Mouse (Mus musculus): ENCODE results near the gene Zfp398.

- TF ChIP-seq CTCF (IDR thresholded peaks at IDR 0.05; ENCODE audit: extremely low read depth, insufficient read length, insufficient replicate concordance, low read depth, low read length) (no peak), POLR2A (IDR thresholded peaks at IDR 0.05; ENCODE audit: low read depth, low read length) (no peak)
These were observed 42.9 kb upstream of the Zfp398 start for GRCm38 (mm10) chr6:47792533-47792932.

All from small intestine, adult 2 months (tissue).